Mouse (Mus musculus): ENCODE results near the gene Rapgef4. TPM values are rescaled to one million over a fixed set of nuclear protein-coding genes. Genes with fewer than 3 reads are reported as not detected.
"Not testable (repeated sequence)": the region's sequence is repeated elsewhere in the genome, so short reads cannot be mapped to it uniquely, and the experiment has no call there.

Gene Rapgef4
- polyA plus RNA-seq, 1 experiment from 2014 or later, result 5.3 TPM

GRCm38 (mm10) chr2:72139863-72140845, 159.1 kb downstream of the Rapgef4 start:
- Histone ChIP-seq H3K27ac (ENCODE audit: poor library complexity, severe bottlenecking) (no peak overlapping the region), H3K9me3 (replicated peaks) (0 out of 2 replicates have a peak, but pooled peaks cover 4% of the 10 kb centered on the region), H3K4me1 (replicated peaks) (peaks cover 8% of the 10 kb centered on the region; the same call in 1 of the 2 replicates), H3K4me2 (no peak overlapping the region), H3K36me3 (no peaks in the 10 kb centered on the region), H3K9ac (no peak overlapping the region), H3K27me3 (replicated peaks) (no peaks in the 10 kb centered on the region), H3K4me3 (no peak overlapping the region)
- ATAC-seq (ENCODE audit: insufficient number of reproducible peaks, low FRiP score), result no peak
- 86% methylated on average over 14 of the region's 14 CpGs for WGBS

- Histone ChIP-seq H3K27ac (ENCODE audit: poor library complexity, severe bottlenecking) (no peak overlapping the region), H3K36me3 (no peaks in the 10 kb centered on the region), H3K4me1 (replicated peaks) (peaks cover 10% of the 10 kb centered on the region), H3K4me2 (no peak overlapping the region), H3K4me3 (no peak overlapping the region), H3K9me3 (replicated peaks) (0 out of 2 replicates have a peak, but pooled peaks cover 4% of the 10 kb centered on the region), H3K27me3 (replicated peaks) (no peaks in the 10 kb centered on the region), H3K9ac (no peak overlapping the region)
- WGBS, result 77% methylated on average over 8 of the region's 8 CpGs
- no peak for ATAC-seq (ENCODE audit: insufficient number of reproducible peaks, low FRiP score)
Measured at GRCm38 (mm10) chr2:72141091-72141490, 160.1 kb downstream of the Rapgef4 start.

GRCm38 (mm10) chr2:72141732-72142131, 160.7 kb downstream of the Rapgef4 start:
- not testable (repeated sequence) for H3K27ac ChIP-seq (ENCODE audit: poor library complexity, severe bottlenecking); H3K4me3 ChIP-seq; H3K9ac ChIP-seq; H3K9me3 ChIP-seq (replicated peaks); H3K4me2 ChIP-seq; H3K27me3 ChIP-seq (replicated peaks); ATAC-seq (ENCODE audit: insufficient number of reproducible peaks, low FRiP score); H3K36me3 ChIP-seq
- 80% methylated on average over 4 of the region's 4 CpGs for WGBS
- H3K4me1 ChIP-seq (replicated peaks), result peaks cover 11% of the 10 kb centered on the region

GRCm38 (mm10) chr2:72143413-72143812, 162.4 kb downstream of the Rapgef4 start:
- WGBS, result 76% methylated on average over 9 of the region's 9 CpGs
- no peaks in the 10 kb centered on the region for H3K9me3 ChIP-seq (replicated peaks)
- H3K4me2 ChIP-seq, result no peak overlapping the region
- no peak overlapping the region for H3K27ac ChIP-seq (ENCODE audit: poor library complexity, severe bottlenecking)
- ATAC-seq (ENCODE audit: insufficient number of reproducible peaks, low FRiP score), result no peak
- H3K36me3 ChIP-seq, result no peaks in the 10 kb centered on the region
- H3K4me1 ChIP-seq (replicated peaks), result peaks cover 12% of the 10 kb centered on the region
- no peak overlapping the region for H3K4me3 ChIP-seq
- H3K27me3 ChIP-seq (replicated peaks), result no peaks in the 10 kb centered on the region
- H3K9ac ChIP-seq, result no peak overlapping the region

- H3K36me3 ChIP-seq, result no peaks in the 10 kb centered on the region
- H3K4me3 ChIP-seq, result no peak overlapping the region
- 0 out of 2 replicates have a peak overlapping the region, but pooled peaks have one; percentile 1 for H3K9ac ChIP-seq
- no peak overlapping the region for H3K4me2 ChIP-seq
- no peaks in the 10 kb centered on the region for H3K27me3 ChIP-seq (replicated peaks)
- no peaks in the 10 kb centered on the region for H3K9me3 ChIP-seq (replicated peaks)
- no peak overlapping the region for H3K27ac ChIP-seq (ENCODE audit: poor library complexity, severe bottlenecking)
- WGBS, result 65% methylated on average over 7 of the region's 7 CpGs
- ATAC-seq (ENCODE audit: insufficient number of reproducible peaks, low FRiP score), result no peak
- H3K4me1 ChIP-seq (replicated peaks), result peaks cover 17% of the 10 kb centered on the region
Measured at GRCm38 (mm10) chr2:72144576-72145200, 163.6 kb downstream of the Rapgef4 start.

GRCm38 (mm10) chr2:72145281-72145875, 164.3 kb downstream of the Rapgef4 start:
- Histone ChIP-seq H3K4me2 (no peak overlapping the region), H3K27ac (ENCODE audit: poor library complexity, severe bottlenecking) (no peak overlapping the region), H3K4me3 (no peak overlapping the region), H3K9me3 (replicated peaks) (no peaks in the 10 kb centered on the region), H3K9ac (0 out of 2 replicates have a peak overlapping the region, but pooled peaks have one; percentile 1), H3K4me1 (replicated peaks) (peaks cover 17% of the 10 kb centered on the region), H3K27me3 (replicated peaks) (no peaks in the 10 kb centered on the region), H3K36me3 (no peaks in the 10 kb centered on the region)
- ATAC-seq (ENCODE audit: insufficient number of reproducible peaks, low FRiP score), result no peak
- 80% methylated on average over 11 of the region's 11 CpGs for WGBS

- Histone ChIP-seq H3K4me3 (no peak overlapping the region), H3K27ac (ENCODE audit: poor library complexity, severe bottlenecking) (no peak overlapping the region), H3K9me3 (replicated peaks) (no peaks in the 10 kb centered on the region), H3K36me3 (no peaks in the 10 kb centered on the region), H3K4me2 (no peak overlapping the region), H3K9ac (no peak overlapping the region), H3K27me3 (replicated peaks) (no peaks in the 10 kb centered on the region), H3K4me1 (replicated peaks) (peaks cover 17% of the 10 kb centered on the region)
- no peak for ATAC-seq (ENCODE audit: insufficient number of reproducible peaks, low FRiP score)
- WGBS, result 38% methylated on average over 10 of the region's 10 CpGs
Measured at GRCm38 (mm10) chr2:72146061-72146460, 165.0 kb downstream of the Rapgef4 start.

GRCm38 (mm10) chr2:72147246-72147645, 166.2 kb downstream of the Rapgef4 start:
- Histone ChIP-seq H3K9me3 (replicated peaks) (no peaks in the 10 kb centered on the region), H3K4me1 (replicated peaks) (peaks cover 25% of the 10 kb centered on the region), H3K36me3 (no peaks in the 10 kb centered on the region), H3K9ac (no peak overlapping the region), H3K27me3 (replicated peaks) (no peaks in the 10 kb centered on the region), H3K27ac (ENCODE audit: poor library complexity, severe bottlenecking) (no peak overlapping the region), H3K4me2 (no peak overlapping the region), H3K4me3 (no peak overlapping the region)
- 90% methylated on average over 7 of the region's 7 CpGs for WGBS
- ATAC-seq (ENCODE audit: insufficient number of reproducible peaks, low FRiP score), result no peak

- Histone ChIP-seq H3K9ac (no peak overlapping the region), H3K4me2 (no peak overlapping the region), H3K4me1 (replicated peaks) (peaks cover 27% of the 10 kb centered on the region), H3K27ac (ENCODE audit: poor library complexity, severe bottlenecking) (no peak overlapping the region), H3K36me3 (no peaks in the 10 kb centered on the region), H3K27me3 (replicated peaks) (no peaks in the 10 kb centered on the region), H3K4me3 (no peak overlapping the region), H3K9me3 (replicated peaks) (no peaks in the 10 kb centered on the region)
- ATAC-seq (ENCODE audit: insufficient number of reproducible peaks, low FRiP score), result no peak
- WGBS, result 69% methylated on average over 6 of the region's 6 CpGs
Measured at GRCm38 (mm10) chr2:72147695-72148094, 166.7 kb downstream of the Rapgef4 start.

GRCm38 (mm10) chr2:72148647-72149046, 167.6 kb downstream of the Rapgef4 start:
- H3K4me2 ChIP-seq, result no peak overlapping the region
- peaks cover 33% of the 10 kb centered on the region for H3K4me1 ChIP-seq (replicated peaks)
- no peaks in the 10 kb centered on the region for H3K9me3 ChIP-seq (replicated peaks)
- no peak for ATAC-seq (ENCODE audit: insufficient number of reproducible peaks, low FRiP score)
- H3K27ac ChIP-seq (ENCODE audit: poor library complexity, severe bottlenecking), result peak overlapping the region; percentile 54; the same call in 1 of the 2 replicates
- 34% methylated on average over 4 of the region's 4 CpGs for WGBS
- H3K27me3 ChIP-seq (replicated peaks), result no peaks in the 10 kb centered on the region
- H3K9ac ChIP-seq, result no peak overlapping the region
- no peak overlapping the region for H3K4me3 ChIP-seq
- H3K36me3 ChIP-seq, result no peaks in the 10 kb centered on the region

- no peak overlapping the region for H3K4me2 ChIP-seq
- H3K27me3 ChIP-seq (replicated peaks), result no peaks in the 10 kb centered on the region
- no peaks in the 10 kb centered on the region for H3K9me3 ChIP-seq (replicated peaks)
- WGBS, result 22% methylated on average over 4 of the region's 4 CpGs
- no peak overlapping the region for H3K4me3 ChIP-seq
- H3K4me1 ChIP-seq (replicated peaks), result peaks cover 36% of the 10 kb centered on the region
- no peak overlapping the region for H3K27ac ChIP-seq (ENCODE audit: poor library complexity, severe bottlenecking)
- no peak overlapping the region for H3K9ac ChIP-seq
- no peaks in the 10 kb centered on the region for H3K36me3 ChIP-seq
- ATAC-seq (ENCODE audit: insufficient number of reproducible peaks, low FRiP score), result no peak
Measured at GRCm38 (mm10) chr2:72149059-72149458, 168.0 kb downstream of the Rapgef4 start.
